Mouse (Mus musculus): ENCODE measurements around the gene Lxn.

GRCm38 (mm10) chr3:67467281-67467680, 3.6 kb upstream of the Lxn start:
- TF ChIP-seq CTCF (IDR thresholded peaks at IDR 0.05; ENCODE audit: low read depth, low read length) = no peak
- no peak for TF ChIP-seq POLR2A (IDR thresholded peaks at IDR 0.05; ENCODE audit: borderline replicate concordance, low read depth, low read length)
